Mouse (Mus musculus) liver, adult 2 months (tissue): ENCODE measurements at regions not wholly inside any gene's neighbourhood (a gene's known extent, or its start where the extent isn't known, plus 50 kb on each side); places are given as distances from the start of the nearest gene placed in this dataset.
A peak's percentile ranks its signal among the peaks of the same experiment; 100 is the strongest.

ENCODE experiments used
- CTCF ChIP-seq: fragments of 200-500 bp; IDR thresholded peaks from 2 replicates; pipeline ENCODE4 v1.5.1; 2011; ENCODE audit warnings: low read depth, low read length, control low read depth
- POLR2A ChIP-seq: fragments of 200-500 bp; IDR thresholded peaks from 2 replicates; pipeline ENCODE4 v1.6.1; 2011; ENCODE audit warnings: low read length, control low read depth; ENCODE audit not compliant: insufficient read depth; ENCODE audit errors: extremely low read depth

DNA sequence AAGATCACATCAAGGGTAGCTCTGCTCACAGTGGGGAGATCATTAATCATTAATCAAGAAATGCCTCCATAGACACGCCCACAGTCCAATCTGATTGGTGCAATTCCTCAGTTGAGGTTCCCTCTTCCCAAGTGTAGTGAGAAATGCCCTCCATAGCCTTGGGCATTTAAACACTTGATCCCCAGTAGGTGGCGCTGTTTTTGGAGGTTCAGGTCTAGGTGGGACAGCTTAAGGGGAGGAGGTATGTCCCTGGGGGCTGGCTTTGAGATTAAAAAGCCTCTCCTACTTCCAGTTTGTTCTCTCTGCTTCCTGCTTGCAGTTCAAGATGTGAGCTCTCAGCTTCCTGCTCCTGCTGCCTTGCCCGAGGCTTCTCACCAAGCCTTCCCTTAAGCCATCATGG, 200.5 kb upstream of the Map3k1 start:
- TF ChIP-seq POLR2A (no peak), CTCF (peak; percentile 14; the same call in 1 of the 2 replicates)
